Mouse (Mus musculus) frontal cortex, postnatal 14 days (tissue): ENCODE measurements around the gene Spam1.

Experiments
- DNase-seq, 2 experiments: peaks; one replicate each; pipeline ENCODE4 v3.0.0; 2022; ENCODE audit warnings: low spot score in 2 of 2

Gene Spam1

DNA sequence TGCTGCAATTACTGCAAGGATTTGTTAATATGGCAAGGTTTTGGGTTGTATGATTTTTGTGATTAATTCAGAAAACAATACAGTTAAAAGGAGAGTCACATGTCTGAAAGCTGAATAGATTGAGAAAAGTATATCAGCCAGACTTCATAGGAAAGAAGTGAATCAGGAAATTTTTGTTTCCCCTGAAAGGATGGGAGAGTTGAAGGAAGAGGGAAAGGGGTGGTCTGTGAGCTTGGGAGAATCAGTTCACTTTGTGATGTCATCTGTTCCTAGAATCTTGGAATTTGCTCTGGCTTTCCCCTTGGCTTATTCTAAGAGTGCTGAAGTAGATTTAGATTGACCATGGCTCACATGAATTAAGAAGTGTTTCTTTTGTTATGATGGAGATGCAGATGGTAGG lies at the start of gene Spam1:
Gene Spam1, plus strand, starts transcription at position 301 of the 400 bp plus-strand sequence.
- DNase-seq, result no peak

- DNase-seq, result no peak
Observed at GRCm38 (mm10) chr6:24748029-24748428, 43.0 kb upstream of the Spam1 start, which contains the start of gene Hyal4. Hyal4 (plus strand) TSS chr6:24748329.

GRCm38 (mm10) chr6:24759281-24759680 lies 31.7 kb upstream of the Spam1 start:
- DNase-seq, result no peak

DNA sequence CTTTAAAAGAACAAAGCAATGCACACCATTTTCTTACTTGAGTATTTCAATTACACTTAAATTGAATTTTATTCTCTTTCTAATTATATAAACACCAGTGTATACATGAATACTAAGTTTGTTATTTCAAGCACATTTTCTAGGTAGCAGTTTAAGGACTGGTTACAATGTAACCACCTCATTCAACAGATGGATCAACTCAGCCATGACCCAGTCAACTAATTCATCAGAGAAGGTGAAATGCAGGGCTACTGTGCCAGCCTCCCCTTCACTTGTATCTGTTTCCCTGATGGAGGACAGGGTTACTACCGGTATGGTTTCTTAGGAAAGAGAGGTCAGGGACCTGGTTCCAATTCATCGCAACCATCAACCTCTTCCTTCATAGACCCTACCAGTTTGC lies 24.7 kb upstream of the Spam1 start:
- DNase-seq, result no peak

DNA sequence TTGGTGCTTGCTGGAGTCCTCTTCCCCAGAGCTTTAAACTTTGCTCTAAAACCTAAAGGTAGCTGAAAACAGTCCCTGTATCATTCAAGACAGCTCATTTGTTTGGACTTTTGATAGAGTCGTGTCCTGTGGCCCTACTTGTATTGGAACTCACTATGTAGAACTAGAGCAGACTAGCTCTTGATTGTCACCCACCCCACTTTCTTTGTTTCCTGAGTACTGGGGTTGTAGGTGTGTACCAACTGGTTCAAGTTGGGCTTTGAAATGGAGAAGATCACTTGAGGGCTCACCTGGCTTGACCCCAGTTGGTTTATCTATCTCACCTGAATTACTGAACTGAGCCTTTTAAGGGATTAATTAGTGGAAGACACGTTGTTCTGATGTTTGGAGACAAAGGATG lies 11.8 kb upstream of the Spam1 start:
- DNase-seq, result no peak

- no peak for DNase-seq
Observed at GRCm38 (mm10) chr6:24822070-24822469, 31.1 kb downstream of the Spam1 start.
